Mouse (Mus musculus): ENCODE measurements at regions not wholly inside any gene's neighbourhood (a gene's known extent, or its start where the extent isn't known, plus 50 kb on each side); places are given as distances from the start of the nearest gene placed in this dataset.
A peak's percentile ranks its signal among the peaks of the same experiment; 100 is the strongest.

DNA sequence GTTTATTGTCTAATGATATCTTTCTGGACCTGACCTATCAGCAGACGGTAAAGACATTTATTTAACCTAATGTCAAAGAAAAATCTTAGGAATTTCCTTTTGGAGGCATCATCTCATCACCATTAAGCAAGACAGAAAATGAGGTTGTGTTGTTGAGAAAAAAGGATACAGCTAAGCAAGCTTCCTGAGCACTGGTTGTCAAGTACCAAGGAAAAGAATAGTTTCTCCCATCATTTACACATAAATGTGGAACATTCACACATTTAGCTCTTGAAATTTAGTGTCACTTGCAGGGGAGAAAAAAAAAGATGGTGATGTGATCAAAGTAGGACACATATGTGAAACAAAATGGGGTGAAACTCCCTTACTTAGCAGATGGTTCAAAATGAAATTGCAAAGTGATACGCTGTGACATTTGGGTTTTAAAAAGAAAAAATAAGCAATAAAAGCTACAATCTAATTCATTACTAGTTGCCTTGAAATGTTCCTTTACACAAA lies 157.7 kb upstream of the 1700009N14Rik start:
- DNase-seq, result no peak

- DNase-seq, result peak in 1 of 2 experiments; percentile 2
These were observed 140.0 kb upstream of the 1700009N14Rik start for GRCm38 (mm10) chr4:39310131-39310530.

- peak; percentile 93 to 97 for DNase-seq
These were observed 105.5 kb upstream of the 1700009N14Rik start for GRCm38 (mm10) chr4:39344401-39345138.

- DNase-seq, result no peak
These were observed 105.0 kb upstream of the 1700009N14Rik start for GRCm38 (mm10) chr4:39345139-39345412.

DNA sequence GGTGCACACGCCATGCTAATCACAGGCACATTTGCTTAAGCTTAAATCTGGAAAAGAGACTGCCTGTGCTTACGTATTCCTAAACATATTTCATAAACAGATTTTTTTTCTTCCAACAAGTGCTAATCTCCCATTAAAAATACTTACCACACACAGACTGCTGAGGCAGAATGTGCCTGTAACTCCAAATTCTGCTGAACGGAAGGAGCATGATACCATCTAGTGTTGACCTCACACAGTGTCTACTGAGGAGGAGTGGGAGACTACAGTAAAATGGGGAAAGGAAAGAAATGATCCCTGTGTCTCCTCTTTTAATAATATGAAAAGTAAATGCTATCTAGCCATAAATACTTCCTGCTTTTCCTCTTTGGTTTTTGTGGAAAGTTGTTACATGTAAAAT lies 81.9 kb upstream of the 1700009N14Rik start:
- DNase-seq, result peak in 1 of 2 experiments; percentile 15

DNA sequence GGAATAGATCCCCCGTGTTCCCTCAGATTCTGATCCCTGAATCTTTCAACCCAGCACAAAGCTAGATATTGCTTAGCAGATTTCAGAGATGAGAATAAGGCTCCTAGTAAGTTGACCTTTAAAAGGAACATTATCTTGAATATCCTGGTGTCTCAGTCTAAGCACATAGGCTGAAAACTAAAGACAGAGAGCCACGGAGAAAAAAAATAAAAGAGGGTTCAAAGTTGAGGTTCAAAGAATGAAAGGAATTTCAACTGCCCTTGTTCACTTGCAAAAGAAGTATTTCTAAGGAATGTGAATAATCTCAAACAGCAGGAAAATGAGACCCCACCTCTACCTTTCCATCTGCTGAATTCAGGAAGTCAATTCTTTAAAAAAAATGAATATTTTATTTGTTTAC lies 69.3 kb upstream of the 1700009N14Rik start:
- no peak for DNase-seq

DNA sequence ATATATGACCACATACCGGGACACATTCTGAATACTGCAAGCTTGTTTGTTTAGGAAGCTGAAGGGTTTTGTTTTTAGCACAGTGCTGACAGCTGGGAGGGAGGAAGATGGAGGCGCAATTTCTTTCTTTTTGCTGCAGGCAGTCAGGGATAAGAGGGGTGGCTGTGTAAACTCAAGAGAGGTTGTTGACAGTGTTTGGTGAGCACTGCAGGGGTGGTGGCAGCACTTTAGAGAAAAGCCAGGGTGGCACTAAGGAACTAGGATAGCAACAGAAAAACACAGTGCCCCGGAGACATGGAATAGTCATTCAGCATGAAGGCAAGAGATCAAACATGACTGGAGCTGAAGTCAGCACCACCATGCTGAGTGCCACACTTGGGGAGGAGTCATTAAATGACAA lies 51.9 kb upstream of the 1700009N14Rik start:
- no peak for DNase-seq

Measured in cerebellum, postnatal 14 days (tissue).